Mouse (Mus musculus) kidney, postnatal 4 days (tissue): ENCODE results near the gene Otx2.

ENCODE experiments used
- DNase-seq, 2 experiments: peaks; one replicate each; pipeline ENCODE4 v3.0.0; 2021; ENCODE audit warnings: mixed read lengths in 2 of 2

The Otx2 gene

GRCm38 (mm10) chr14:48668761-48669303 is 4.8 kb downstream of the Otx2 start:
- peak; percentile 45 to 59 for DNase-seq

- peak in 1 of 2 experiments; percentile 9 for DNase-seq
Measured at GRCm38 (mm10) chr14:48668051-48668481, 5.6 kb downstream of the Otx2 start.

DNA sequence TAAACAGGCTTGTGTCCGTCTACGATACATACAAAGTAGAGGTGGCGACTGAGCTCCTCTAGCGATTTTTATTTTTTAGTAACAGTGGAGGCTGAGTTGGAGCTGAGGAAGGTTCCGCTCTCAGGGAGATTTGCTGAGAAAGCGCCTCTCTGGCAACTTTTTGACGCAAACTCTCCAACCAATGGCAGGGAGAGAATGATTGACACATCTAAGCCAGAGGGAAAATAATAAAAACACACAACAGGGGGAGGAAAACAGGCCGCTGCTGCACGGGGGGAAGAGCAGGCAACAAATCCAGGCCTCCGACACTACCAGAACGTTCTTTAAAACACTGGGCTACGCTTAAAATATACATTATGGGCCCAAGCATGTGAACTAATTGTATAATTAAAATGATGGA is 6.2 kb downstream of the Otx2 start:
- DNase-seq = no peak

GRCm38 (mm10) chr14:48666771-48667170 is 6.8 kb downstream of the Otx2 start:
- no peak for DNase-seq

GRCm38 (mm10) chr14:48665816-48666661 is 7.6 kb downstream of the Otx2 start:
- DNase-seq = peak in 1 of 2 experiments; percentile 25

DNA sequence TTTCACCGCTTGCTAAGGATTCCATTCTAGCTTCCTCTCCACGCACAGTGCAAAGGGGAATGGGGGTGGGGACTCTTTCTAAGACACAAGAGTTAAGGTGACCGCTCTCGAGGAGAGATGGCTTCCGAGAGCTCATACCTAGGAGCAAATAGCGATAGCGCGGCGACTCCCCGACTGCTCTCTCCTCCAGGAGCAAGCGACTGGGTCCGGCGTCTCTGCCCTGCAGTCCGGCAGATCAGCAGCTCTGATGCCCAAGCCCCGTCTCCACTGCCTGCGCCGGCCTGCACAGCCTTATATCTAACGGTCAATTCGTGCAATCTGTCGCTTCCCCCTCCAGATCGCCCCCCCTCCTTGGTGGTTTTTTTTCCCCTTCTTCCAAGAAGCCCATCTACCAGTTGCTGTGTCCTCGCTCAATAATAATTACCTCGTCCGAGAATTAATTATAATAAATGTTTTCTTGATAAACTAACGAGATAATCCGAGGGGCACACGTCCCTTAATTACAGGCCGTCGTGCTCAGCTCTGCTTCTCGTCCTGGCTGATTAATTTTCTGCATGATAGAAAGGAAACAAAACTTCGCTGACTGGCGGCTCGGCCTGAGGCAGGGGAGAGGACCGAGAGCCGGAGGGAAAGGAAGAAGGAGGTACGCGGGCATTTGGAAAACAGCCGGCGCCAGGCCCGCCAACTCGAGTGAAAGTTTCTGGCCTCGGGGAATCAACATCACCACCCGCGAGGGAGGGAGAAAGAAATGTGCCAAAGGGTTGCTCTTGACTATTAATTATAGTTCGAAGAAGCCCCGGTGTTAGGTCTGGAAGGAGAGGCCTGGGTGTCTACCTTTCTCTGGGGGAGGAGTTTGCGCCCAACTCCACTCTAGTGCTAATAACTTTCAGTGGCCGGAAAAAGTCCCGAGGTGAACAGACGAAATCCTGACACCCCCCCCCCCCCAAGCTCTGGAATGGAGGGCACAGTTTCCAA is 8.5 kb downstream of the Otx2 start:
- DNase-seq = peak; percentile 43 to 70

- no peak for DNase-seq
Measured at GRCm38 (mm10) chr14:48664001-48664810, 9.4 kb downstream of the Otx2 start.

GRCm38 (mm10) chr14:48663531-48663930 is 10.1 kb downstream of the Otx2 start:
- DNase-seq = no peak

- no peak for DNase-seq
Measured at GRCm38 (mm10) chr14:48662568-48663236, 10.9 kb downstream of the Otx2 start.

- DNase-seq = no peak
Measured at GRCm38 (mm10) chr14:48661646-48662567, 11.7 kb downstream of the Otx2 start.

DNA sequence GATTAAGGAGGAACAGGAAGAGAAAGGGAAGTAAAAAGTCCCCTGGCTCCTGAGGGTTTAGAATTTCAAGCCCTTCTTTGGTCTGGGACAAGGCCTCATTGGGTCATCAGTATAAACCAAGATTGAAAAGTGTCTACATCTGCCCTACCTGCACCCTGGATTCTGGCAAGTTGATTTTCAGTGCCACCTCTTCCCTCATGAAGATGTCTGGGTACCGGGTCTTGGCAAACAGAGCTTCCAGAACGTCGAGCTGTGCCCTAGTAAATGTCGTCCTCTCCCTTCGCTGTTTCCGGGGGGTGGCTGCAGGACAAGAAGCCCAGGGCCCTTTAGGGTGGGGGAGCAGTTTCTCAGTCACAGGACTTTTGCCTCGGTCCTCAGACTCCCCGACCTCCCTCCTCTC is 12.5 kb downstream of the Otx2 start:
- no peak for DNase-seq

DNA sequence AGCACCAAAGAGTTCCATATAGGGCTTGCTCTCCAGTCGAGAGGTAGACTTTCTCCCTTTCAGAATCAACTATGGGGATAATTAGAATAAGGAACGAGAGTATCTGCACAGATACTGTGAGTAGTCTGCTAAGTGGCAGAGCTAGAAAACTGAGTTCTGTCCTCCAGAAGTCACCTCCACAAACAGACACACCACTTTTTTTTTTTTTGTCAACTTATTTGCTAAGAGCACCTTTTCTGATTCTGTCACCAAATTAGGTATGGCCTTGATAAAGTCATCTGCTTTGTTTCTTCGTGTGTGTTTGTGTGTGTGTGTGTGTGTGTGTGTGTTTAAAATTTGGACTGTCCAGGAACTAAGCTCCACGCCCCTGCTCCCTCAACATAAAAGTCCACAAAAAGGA is 13.0 kb downstream of the Otx2 start:
- DNase-seq = no peak

DNA sequence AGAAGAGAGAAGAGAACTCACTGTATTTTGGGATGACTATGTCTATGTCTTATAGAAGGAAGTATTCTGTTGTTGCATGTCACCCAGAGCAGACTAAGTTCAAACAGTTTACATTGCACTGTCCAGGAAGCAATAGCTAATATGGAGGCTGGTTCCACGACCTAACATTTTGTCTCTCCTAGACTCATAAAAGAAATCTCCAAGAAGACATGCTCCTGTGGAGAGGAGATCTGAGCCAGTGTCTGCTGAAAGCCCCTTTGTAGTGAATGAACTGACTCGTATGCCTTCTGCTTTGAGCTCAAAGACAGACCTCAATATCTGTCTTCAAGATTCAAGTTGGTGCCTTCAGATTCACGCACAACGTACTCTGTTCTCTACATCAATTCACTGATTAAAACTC is 14.0 kb downstream of the Otx2 start:
- no peak for DNase-seq

DNA sequence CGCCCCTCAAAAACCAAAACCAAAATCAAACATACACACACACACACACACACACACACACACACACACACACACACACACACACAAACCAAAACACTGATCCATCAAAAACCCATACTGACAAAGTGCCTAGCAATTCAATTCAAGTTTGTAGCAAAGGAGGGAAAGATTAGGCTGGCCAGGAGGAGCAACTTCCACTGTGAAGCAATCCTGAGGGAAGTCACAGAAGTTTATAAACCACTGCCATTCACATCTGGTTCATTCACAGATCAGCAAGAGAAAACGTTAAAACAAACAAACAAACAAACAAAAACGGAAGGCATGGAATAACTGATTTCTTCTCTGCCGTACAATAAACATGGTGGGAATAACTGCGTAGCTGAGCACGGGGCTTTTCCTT is 16.4 kb downstream of the Otx2 start:
- DNase-seq = no peak

- no peak for DNase-seq
Measured at GRCm38 (mm10) chr14:48656711-48657110, 16.9 kb downstream of the Otx2 start.

DNA sequence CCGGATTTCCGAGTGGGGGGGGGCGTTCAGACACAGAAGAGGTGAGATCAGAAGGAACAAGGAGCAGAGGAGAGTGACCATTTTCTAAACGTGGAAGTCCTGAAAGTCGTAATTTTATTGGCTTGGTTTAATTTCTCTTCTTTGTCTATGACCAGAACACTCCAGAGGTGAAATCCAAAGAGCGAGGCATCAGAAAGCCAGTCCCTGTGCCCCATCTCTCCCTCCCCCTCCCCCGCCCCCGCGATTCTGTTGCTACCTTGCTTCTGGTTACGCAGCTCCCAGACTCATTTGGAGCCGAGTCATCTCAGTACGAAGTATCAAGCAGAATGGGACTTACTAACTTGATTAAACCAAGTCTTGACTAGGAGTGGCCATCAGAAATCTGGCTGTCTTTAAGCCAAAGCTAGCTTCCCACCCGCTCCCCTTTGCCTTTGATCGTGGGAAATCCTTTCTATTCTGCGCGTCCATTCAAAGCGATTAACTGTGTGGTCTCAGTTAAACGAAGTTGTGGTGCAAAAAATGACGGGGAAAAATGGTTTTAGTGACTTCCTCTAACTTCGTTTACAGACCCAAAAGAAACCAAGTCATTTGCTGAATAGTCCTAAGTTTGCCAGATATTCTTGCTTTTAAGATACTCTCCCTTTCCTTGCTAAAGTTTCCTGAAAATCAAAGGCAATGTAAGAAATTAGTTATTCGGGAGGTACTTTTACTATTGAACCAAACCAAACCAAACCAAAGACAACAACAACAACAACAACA is 17.6 kb downstream of the Otx2 start:
- no peak for DNase-seq

- DNase-seq = no peak
Measured at GRCm38 (mm10) chr14:48655073-48655791, 18.4 kb downstream of the Otx2 start.

DNA sequence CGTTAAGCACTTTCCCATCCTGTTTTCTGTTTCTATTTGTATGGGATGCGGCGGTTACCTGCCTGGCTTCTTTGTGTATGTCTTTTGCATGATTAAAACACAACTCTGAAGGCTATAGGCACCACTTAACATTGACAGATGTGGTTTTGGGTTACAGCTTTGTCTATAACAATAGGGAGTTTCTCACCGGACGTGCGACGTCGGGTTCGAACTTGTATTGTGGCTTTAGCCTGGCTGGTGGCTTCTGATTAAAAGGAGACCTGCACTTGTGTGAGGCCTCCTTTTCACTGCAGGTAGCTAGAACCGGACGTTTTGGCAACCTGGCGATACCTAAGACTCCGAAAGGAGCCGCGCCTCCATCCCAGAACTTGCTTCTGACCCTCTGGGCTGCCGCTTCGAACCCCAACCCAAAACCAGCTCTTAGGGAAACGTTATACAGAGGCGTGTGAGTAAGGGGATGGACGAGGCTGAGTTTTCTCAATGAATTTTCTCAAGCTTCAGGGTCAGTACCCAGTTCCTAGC is 19.0 kb downstream of the Otx2 start:
- DNase-seq = no peak
